Mouse (Mus musculus): Measurements from ENCODE around the gene Ascc1. TPM values are rescaled to one million over a fixed set of nuclear protein-coding genes. Genes with fewer than 3 reads are reported as not detected.
"Not testable (repeated sequence)": the region's sequence is repeated elsewhere in the genome, so short reads cannot be mapped to it uniquely, and the experiment has no call there.

Ascc1 gene
- polyA plus RNA-seq, 2 experiments, result 10.7 to 16.8 TPM

- H3K9me3 ChIP-seq (ENCODE audit: control insufficient read depth, low read length), result no peaks in the 10 kb centered on the region
- H3K36me3 ChIP-seq (replicated peaks; ENCODE audit: control insufficient read depth, insufficient read depth, low read depth), result peaks cover 14% of the 10 kb centered on the region
- H3K4me1 ChIP-seq (replicated peaks; ENCODE audit: control insufficient read depth in 2 of 2, insufficient read depth in 2 of 2, low read length in 1 of 2), result peaks cover 14 to 15% of the 10 kb centered on the region in 2 experiments
- WGBS (ENCODE audit: insufficient replicate concordance), result 50% methylated on average over 3 of the region's 3 CpGs
- H3K27me3 ChIP-seq (ENCODE audit: control insufficient read depth, insufficient read depth, low read length), result no peaks in the 10 kb centered on the region
- no peak overlapping the region for H3K27ac ChIP-seq
- ATAC-seq (ENCODE audit: insufficient read depth) (no peak), DNase-seq (ENCODE audit: low read depth in 3 of 3, low spot score in 3 of 3) (no peak)
- H3K4me2 ChIP-seq (ENCODE audit: low read depth), result no peak overlapping the region
- H3K4me3 ChIP-seq (ENCODE audit: insufficient read depth in 1 of 2, low read depth in 2 of 2, low read length in 2 of 2), result no peak overlapping the region
- no peak for TF ChIP-seq CTCF (IDR thresholded peaks at IDR 0.05; ENCODE audit: low read depth)
- no peak for TF ChIP-seq EP300 (IDR thresholded peaks at IDR 0.05; ENCODE audit: low read depth)
- no peak overlapping the region for H3K9ac ChIP-seq (replicated peaks)
Observed at GRCm38 (mm10) chr10:59999057-59999456, 3.5 kb upstream of the Ascc1 start.

DNA sequence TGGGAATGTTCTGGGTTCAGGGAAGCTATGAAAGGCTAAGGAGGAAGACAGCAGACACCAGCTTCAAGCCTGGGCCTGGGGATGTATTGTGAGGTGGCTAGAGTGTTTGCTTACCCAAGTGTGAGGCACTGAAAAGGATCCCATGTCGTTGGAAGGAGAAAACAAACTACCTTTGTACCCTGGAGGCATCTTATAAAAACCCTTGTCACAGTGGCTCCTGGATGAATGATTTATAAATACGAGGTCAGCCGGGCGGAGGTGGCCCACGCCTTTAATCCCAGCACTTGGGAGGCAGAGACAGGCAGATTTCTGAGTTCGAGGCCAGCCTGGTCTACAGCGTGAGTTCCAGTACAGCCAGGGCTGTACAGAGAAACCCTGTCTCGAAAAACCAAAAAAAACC is 942 bp upstream of the Ascc1 start:
- not testable (repeated sequence) for H3K36me3 ChIP-seq (replicated peaks; ENCODE audit: control insufficient read depth, insufficient read depth, low read depth); H3K27ac ChIP-seq; H3K27me3 ChIP-seq (ENCODE audit: control insufficient read depth, insufficient read depth, low read length); H3K9me3 ChIP-seq (ENCODE audit: control insufficient read depth, low read length); ATAC-seq (ENCODE audit: insufficient read depth); DNase-seq (ENCODE audit: low read depth in 3 of 3, low spot score in 3 of 3)
- peak overlapping the region; percentile 74; the same call in 1 of the 2 replicates for H3K9ac ChIP-seq (replicated peaks)
- H3K4me3 ChIP-seq (ENCODE audit: insufficient read depth in 1 of 2, low read depth in 2 of 2, low read length in 2 of 2), result peak overlapping the region in 1 of 2 experiments; percentile 67; a peak in 2 of 4 replicates
- peak overlapping the region; percentile 82 for H3K4me2 ChIP-seq (ENCODE audit: low read depth)
- 68% methylated on average over 8 of the region's 8 CpGs for WGBS (ENCODE audit: insufficient replicate concordance)
- peaks cover 14 to 15% of the 10 kb centered on the region in 2 experiments for H3K4me1 ChIP-seq (replicated peaks; ENCODE audit: control insufficient read depth in 2 of 2, insufficient read depth in 2 of 2, low read length in 1 of 2)

- H3K9ac ChIP-seq (replicated peaks), result peak overlapping the region; percentile 74
- WGBS (ENCODE audit: insufficient replicate concordance), result under 1% methylated on average over 12 of the region's 12 CpGs
- H3K4me2 ChIP-seq (ENCODE audit: low read depth), result peak overlapping the region; percentile 82
- TF ChIP-seq CTCF (IDR thresholded peaks at IDR 0.05; ENCODE audit: low read depth) (no peak), EP300 (IDR thresholded peaks at IDR 0.05; ENCODE audit: low read depth) (no peak)
- DNase-seq (ENCODE audit: low read depth in 3 of 3, low spot score in 3 of 3), result peak; percentile 22 to 53 (median 37)
- H3K27me3 ChIP-seq (ENCODE audit: control insufficient read depth, insufficient read depth, low read length), result no peaks in the 10 kb centered on the region
- peak overlapping the region; percentile 90 for H3K27ac ChIP-seq
- H3K36me3 ChIP-seq (replicated peaks; ENCODE audit: control insufficient read depth, insufficient read depth, low read depth), result no peaks in the 10 kb centered on the region
- H3K4me3 ChIP-seq (ENCODE audit: insufficient read depth in 1 of 2, low read depth in 2 of 2, low read length in 2 of 2), result peak overlapping the region; percentile 67 to 85
- peak; percentile 23; the same call in 1 of the 2 replicates for ATAC-seq (ENCODE audit: insufficient read depth)
- peaks cover 14 to 15% of the 10 kb centered on the region in 2 experiments for H3K4me1 ChIP-seq (replicated peaks; ENCODE audit: control insufficient read depth in 2 of 2, insufficient read depth in 2 of 2, low read length in 1 of 2)
- no peaks in the 10 kb centered on the region for H3K9me3 ChIP-seq (ENCODE audit: control insufficient read depth, low read length)
Observed at GRCm38 (mm10) chr10:60002203-60002602, 402 bp upstream of the Ascc1 start.

GRCm38 (mm10) chr10:60003213-60003752 is 678 bp downstream of the Ascc1 start:
- H3K36me3 ChIP-seq (replicated peaks; ENCODE audit: control insufficient read depth, insufficient read depth, low read depth), result no peaks in the 10 kb centered on the region
- no peak for DNase-seq (ENCODE audit: low read depth in 3 of 3, low spot score in 3 of 3)
- peak overlapping the region; percentile 82 for H3K4me2 ChIP-seq (ENCODE audit: low read depth)
- WGBS (ENCODE audit: insufficient replicate concordance), result 1% methylated on average over 21 of the region's 21 CpGs
- 0 out of 2 replicates have a peak, but pooled peaks have one; percentile 0 for ATAC-seq (ENCODE audit: insufficient read depth)
- H3K4me1 ChIP-seq (replicated peaks; ENCODE audit: control insufficient read depth in 2 of 2, insufficient read depth in 2 of 2, low read length in 1 of 2), result peaks cover 14 to 15% of the 10 kb centered on the region in 2 experiments
- no peaks in the 10 kb centered on the region for H3K27me3 ChIP-seq (ENCODE audit: control insufficient read depth, insufficient read depth, low read length)
- H3K27ac ChIP-seq, result peak overlapping the region; percentile 90
- TF ChIP-seq CTCF (IDR thresholded peaks at IDR 0.05; ENCODE audit: low read depth) (peak; percentile 42), EP300 (IDR thresholded peaks at IDR 0.05; ENCODE audit: low read depth) (no peak)
- peak overlapping the region; percentile 67 to 90 for H3K4me3 ChIP-seq (ENCODE audit: insufficient read depth in 1 of 2, low read depth in 2 of 2, low read length in 2 of 2)
- H3K9me3 ChIP-seq (ENCODE audit: control insufficient read depth, low read length), result no peaks in the 10 kb centered on the region
- H3K9ac ChIP-seq (replicated peaks), result peak overlapping the region; percentile 61

GRCm38 (mm10) chr10:60003847-60004246 is 1.2 kb downstream of the Ascc1 start:
- Histone ChIP-seq H3K4me3 (ENCODE audit: insufficient read depth in 1 of 2, low read depth in 2 of 2, low read length in 2 of 2) (peak overlapping the region; percentile 67 to 90), H3K36me3 (replicated peaks; ENCODE audit: control insufficient read depth, insufficient read depth, low read depth) (no peaks in the 10 kb centered on the region), H3K4me1 (replicated peaks; ENCODE audit: control insufficient read depth in 2 of 2, insufficient read depth in 2 of 2, low read length in 1 of 2) (peaks cover 14% of the 10 kb centered on the region in 2 experiments), H3K4me2 (ENCODE audit: low read depth) (peak overlapping the region; percentile 82), H3K9me3 (ENCODE audit: control insufficient read depth, low read length) (no peaks in the 10 kb centered on the region), H3K27me3 (ENCODE audit: control insufficient read depth, insufficient read depth, low read length) (no peaks in the 10 kb centered on the region), H3K27ac (peak overlapping the region; percentile 90), H3K9ac (replicated peaks) (peak overlapping the region; percentile 61)
- ATAC-seq (ENCODE audit: insufficient read depth), result no peak
- TF ChIP-seq CTCF (IDR thresholded peaks at IDR 0.05; ENCODE audit: low read depth) (no peak), EP300 (IDR thresholded peaks at IDR 0.05; ENCODE audit: low read depth) (no peak)
- no peak for DNase-seq (ENCODE audit: low read depth in 3 of 3, low spot score in 3 of 3)
- 68% methylated on average over 9 of the region's 9 CpGs for WGBS (ENCODE audit: insufficient replicate concordance)

Measured in liver, embryonic 14.5 days (tissue).